Mouse (Mus musculus): ENCODE data around the gene Tmem163. TPM values are rescaled to one million over a fixed set of nuclear protein-coding genes. Genes with fewer than 3 reads are reported as not detected.

Tmem163 gene
- total RNA-seq, 2 experiments from 2014 or later: 0.14 TPM; not detected in 1

GRCm38 (mm10) chr1:127459015-127459451 is 220.3 kb downstream of the Tmem163 start:
- ATAC-seq (replicated peaks; ENCODE audit: low FRiP score, low TSS enrichment, poor library complexity, severe bottlenecking): peak; percentile 76

- ATAC-seq (replicated peaks; ENCODE audit: low FRiP score, low TSS enrichment, poor library complexity, severe bottlenecking): no peak
These were observed 226.0 kb downstream of the Tmem163 start for GRCm38 (mm10) chr1:127453397-127453796.

GRCm38 (mm10) chr1:127444836-127445485 is 234.4 kb downstream of the Tmem163 start:
- no peak for ATAC-seq (replicated peaks; ENCODE audit: low FRiP score, low TSS enrichment, poor library complexity, severe bottlenecking)

GRCm38 (mm10) chr1:127442880-127443877 is 236.2 kb downstream of the Tmem163 start:
- no peak for ATAC-seq (replicated peaks; ENCODE audit: low FRiP score, low TSS enrichment, poor library complexity, severe bottlenecking)

GRCm38 (mm10) chr1:127441736-127442135 is 237.6 kb downstream of the Tmem163 start:
- ATAC-seq (replicated peaks; ENCODE audit: low FRiP score, low TSS enrichment, poor library complexity, severe bottlenecking): no peak

GRCm38 (mm10) chr1:127441007-127441406 is 238.3 kb downstream of the Tmem163 start:
- ATAC-seq (replicated peaks; ENCODE audit: low FRiP score, low TSS enrichment, poor library complexity, severe bottlenecking): no peak

- no peak for ATAC-seq (replicated peaks; ENCODE audit: low FRiP score, low TSS enrichment, poor library complexity, severe bottlenecking)
These were observed 239.9 kb downstream of the Tmem163 start for GRCm38 (mm10) chr1:127439452-127439891.

GRCm38 (mm10) chr1:127437091-127437490 is 242.3 kb downstream of the Tmem163 start:
- ATAC-seq (replicated peaks; ENCODE audit: low FRiP score, low TSS enrichment, poor library complexity, severe bottlenecking): no peak

Other genes with a start within 250 kb of the Tmem163 start
- 5.9 and 14.7 TPM in 2 replicates for gene Acmsd, start 49.9 kb upstream of the Tmem163 start, total RNA-seq (2014; fragmentation: Nextera tagmentation)
- gene Acmsd, start 49.9 kb upstream of the Tmem163 start, total RNA-seq (2017): 11.5 and 14.7 TPM in 2 replicates
- 68.8 and 93.0 TPM in 2 replicates for gene Ccnt2, start 94.6 kb upstream of the Tmem163 start, total RNA-seq (2014; fragmentation: Nextera tagmentation)
- gene Ccnt2, start 94.6 kb upstream of the Tmem163 start, total RNA-seq (2017): 36.9 and 68.9 TPM in 2 replicates
- gene Map3k19, start 175.5 kb upstream of the Tmem163 start, total RNA-seq (2014; fragmentation: Nextera tagmentation): 0.24 TPM in 1 of 2 replicates, not detected in the other
- gene Map3k19, start 175.5 kb upstream of the Tmem163 start, total RNA-seq (2017): not detected in 2 replicates
- 24.0 and 25.4 TPM in 2 replicates for gene Rab3gap1, start 189.2 kb upstream of the Tmem163 start, total RNA-seq (2014; fragmentation: Nextera tagmentation)
- gene Rab3gap1, start 189.2 kb upstream of the Tmem163 start, total RNA-seq (2017): 40.7 and 53.1 TPM in 2 replicates

Measured in megakaryocyte-erythroid progenitor cell, adult 5-6 weeks (primary cell).